Mouse (Mus musculus) kidney, embryonic 14.5 days (tissue): ENCODE results near the gene Osr1. TPM values are rescaled to one million over a fixed set of nuclear protein-coding genes. Genes with fewer than 3 reads are reported as not detected.

Source experiments
- ATAC-seq: fragments of 200-750 bp; cut with Nextera tagmentation; 2 replicates; pipeline ENCODE4 v1.8.0; 2017; ENCODE audit warnings: moderate number of reproducible peaks, mild to moderate bottlenecking, moderate TSS enrichment, moderate library complexity; ENCODE audit not compliant: low FRiP score, low TSS enrichment
- H3K27ac ChIP-seq: fragments of 300-500 bp; sonication (generic); 2 replicates; pipeline ENCODE4 v1.5.1; 2014; ENCODE audit warnings: low read depth, mild to moderate bottlenecking, low read length, moderate library complexity, mixed read lengths
- H3K27me3 ChIP-seq: fragments of 300-500 bp; sonication (generic); 2 replicates; pipeline ENCODE4 v1.6.1; 2014; ENCODE audit warnings: mild to moderate bottlenecking, low read length; ENCODE audit not compliant: control insufficient read depth, insufficient read depth
- H3K36me3 ChIP-seq: fragments of 300-500 bp; sonication (generic); 2 replicates; pipeline ENCODE4 v1.6.1; 2014; ENCODE audit warnings: low read length, mixed read lengths; ENCODE audit not compliant: control insufficient read depth, insufficient read depth
- H3K4me1 ChIP-seq: fragments of 300-500 bp; sonication (generic); 2 replicates; pipeline ENCODE4 v1.6.1; 2014; ENCODE audit warnings: low read length, mixed read lengths; ENCODE audit not compliant: control insufficient read depth, insufficient read depth
- H3K4me2 ChIP-seq: fragments of 300-500 bp; sonication (generic); replicated peaks from 2 replicates; pipeline ENCODE4 v1.6.1; 2014; ENCODE audit warnings: low read depth, mild to moderate bottlenecking, low read length
- H3K4me3 ChIP-seq: fragments of 300-500 bp; sonication (generic); 2 replicates; pipeline ENCODE4 v1.5.1; 2014; ENCODE audit warnings: mild to moderate bottlenecking, low read length
- H3K9ac ChIP-seq: fragments of 300-500 bp; sonication (generic); 2 replicates; pipeline ENCODE4 v1.6.1; 2014; ENCODE audit warnings: low read depth, mild to moderate bottlenecking, low read length, moderate library complexity
- H3K9me3 ChIP-seq: fragments of 300-500 bp; sonication (generic); 2 replicates; pipeline ENCODE4 v1.6.1; 2016; ENCODE audit warnings: low read length; ENCODE audit not compliant: control insufficient read depth
- WGBS: fragments of 180-500 bp; shearing (Covaris S2); extraction: QIAGEN DNeasy Blood & Tissue Kit; methylation state at CpG from one replicate; pipeline ENCODE4 v1.1.7; 2014; 5-methylcytosine and 5-hydroxymethylcytosine counted together
- polyA plus RNA-seq: library from polyadenylated mRNA; unstranded; fragments of >200 nt; fragmentation: Nextera tagmentation; extraction: Ambion mirVana; gene quantifications from 2 replicates; pipeline ENCODE4 v1.2.1, GENCODE M21; 2014

The Osr1 gene
- polyA plus RNA-seq, 1 experiment from 2014 or later, result 35.0 TPM

DNA sequence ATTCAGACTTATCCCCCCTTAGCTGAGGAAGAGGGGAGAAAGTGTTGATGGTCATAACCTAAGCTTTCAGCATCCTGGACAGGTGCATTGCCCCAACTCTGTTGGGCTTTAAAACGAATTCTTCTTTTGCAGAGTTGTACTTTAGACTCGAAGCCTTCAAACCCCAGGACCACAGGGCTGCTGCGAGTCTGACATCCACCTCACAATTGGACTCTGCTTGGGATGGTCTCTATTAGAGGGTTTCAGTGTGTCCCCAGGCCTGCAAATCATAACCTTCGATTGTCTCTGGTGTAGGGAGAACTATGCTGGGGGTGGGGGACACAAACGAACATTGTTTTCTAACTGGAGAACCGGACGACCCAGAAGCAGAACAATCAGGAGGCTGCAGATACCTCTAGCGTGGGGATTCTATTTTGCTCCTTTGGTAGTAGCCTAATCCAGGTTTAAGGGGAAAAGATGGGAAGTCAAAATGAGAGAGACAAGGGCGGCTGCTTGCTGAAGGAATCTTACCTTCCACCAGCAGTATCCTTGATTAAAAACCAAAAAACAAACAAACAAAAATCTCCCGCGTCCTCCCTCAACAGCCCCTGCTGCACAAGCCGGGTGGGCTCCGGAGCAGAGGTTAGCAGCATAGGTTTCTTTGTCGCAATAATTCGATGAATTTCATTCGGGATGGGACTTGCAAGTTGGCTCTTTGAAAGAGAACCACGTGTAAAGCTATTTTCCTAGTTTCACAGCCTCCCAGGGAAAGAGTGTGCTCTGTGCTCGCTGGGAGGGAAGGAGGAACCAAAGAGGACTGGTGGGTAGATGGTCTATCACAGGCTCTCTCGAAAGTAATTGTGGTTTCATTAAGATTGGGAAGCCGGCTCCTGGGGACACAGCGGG lies 5.5 kb downstream of the Osr1 start:
- Histone ChIP-seq H3K4me3 (peak overlapping the region; percentile 48), H3K4me2 (peak overlapping the region; percentile 62), H3K27me3 (peaks cover 56% of the 10 kb centered on the region), H3K36me3 (no peaks in the 10 kb centered on the region; the same call in 1 of the 2 replicates), H3K9ac (peak overlapping the region; percentile 65), H3K27ac (no peak overlapping the region; the same call in 1 of the 2 replicates), H3K9me3 (no peaks in the 10 kb centered on the region), H3K4me1 (peaks cover 10% of the 10 kb centered on the region)
- 4% methylated on average over 21 of the region's 21 CpGs for WGBS
- ATAC-seq, result no peak

GRCm38 (mm10) chr12:9576043-9576538 lies 6.2 kb downstream of the Osr1 start:
- Histone ChIP-seq H3K27me3 (peaks cover 58% of the 10 kb centered on the region), H3K27ac (0 out of 2 replicates have a peak overlapping the region, but pooled peaks have one; percentile 33), H3K4me2 (peak overlapping the region; percentile 62), H3K9me3 (no peaks in the 10 kb centered on the region), H3K4me3 (peak overlapping the region; percentile 48), H3K36me3 (no peaks in the 10 kb centered on the region; the same call in 1 of the 2 replicates), H3K4me1 (peaks cover 17% of the 10 kb centered on the region), H3K9ac (peak overlapping the region; percentile 65)
- WGBS, result 3% methylated on average over 18 of the region's 18 CpGs
- ATAC-seq, result no peak

DNA sequence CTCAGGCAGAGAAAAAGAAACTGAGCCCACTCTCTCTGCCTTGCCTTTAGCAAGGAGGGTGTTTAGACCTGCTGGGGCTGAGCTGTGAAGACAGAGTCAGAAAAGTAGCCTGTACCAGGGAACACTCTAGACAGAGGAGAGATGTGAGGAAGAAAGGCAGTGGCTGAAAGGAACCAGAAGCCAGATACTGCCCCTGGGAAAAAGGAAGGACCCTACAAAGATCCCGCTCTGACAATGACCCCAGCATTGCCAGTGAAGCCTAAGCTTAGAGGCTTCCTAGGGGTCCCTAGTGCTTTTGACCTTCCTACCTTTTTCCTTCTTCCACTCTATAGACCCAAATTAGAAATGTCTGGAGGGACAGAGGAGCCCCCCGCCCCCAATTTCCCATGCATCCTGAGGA lies 7.7 kb downstream of the Osr1 start:
- Histone ChIP-seq H3K4me3 (peak overlapping the region; percentile 48; the same call in 1 of the 2 replicates), H3K9ac (peak overlapping the region; percentile 65; the same call in 1 of the 2 replicates)
- 29% methylated on average over 2 of the region's 2 CpGs for WGBS

DNA sequence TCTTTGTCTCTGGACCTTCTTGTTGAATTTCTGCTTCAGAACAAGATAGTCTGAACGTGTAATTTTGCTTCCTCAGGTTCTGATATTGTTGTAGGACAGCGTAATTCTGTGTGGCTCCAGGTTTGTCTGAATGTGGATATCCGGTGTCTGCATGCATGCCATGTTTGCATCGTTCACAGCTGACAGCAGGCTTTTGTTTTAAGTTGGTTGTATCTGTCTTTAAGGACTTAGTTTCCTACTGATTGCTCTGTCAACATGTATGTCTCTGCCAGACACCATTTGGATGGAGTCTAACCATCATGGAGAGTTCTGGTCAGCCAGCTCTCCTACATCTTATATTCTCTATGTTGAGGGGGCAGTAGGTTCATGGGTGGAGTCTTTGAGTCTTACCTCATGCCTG lies 8.7 kb downstream of the Osr1 start:
- Histone ChIP-seq H3K27me3 (peaks cover 56% of the 10 kb centered on the region), H3K4me2 (peak overlapping the region; percentile 55; the same call in 1 of the 2 replicates), H3K27ac (no peak overlapping the region), H3K9ac (no peak overlapping the region), H3K9me3 (no peaks in the 10 kb centered on the region), H3K4me1 (peaks cover 14% of the 10 kb centered on the region), H3K36me3 (no peaks in the 10 kb centered on the region; the same call in 1 of the 2 replicates), H3K4me3 (no peak overlapping the region)
- ATAC-seq, result no peak
- 31% methylated on average over 4 of the region's 4 CpGs for WGBS

More for the DNA sequence above, 7.7 kb downstream of the Osr1 start:
- H3K4me1 ChIP-seq, result peaks cover 18% of the 10 kb centered on the region
- peaks cover 55% of the 10 kb centered on the region for H3K27me3 ChIP-seq
- H3K36me3 ChIP-seq, result no peaks in the 10 kb centered on the region; the same call in 1 of the 2 replicates
- H3K27ac ChIP-seq, result no peak overlapping the region
- H3K9me3 ChIP-seq, result no peaks in the 10 kb centered on the region
- no peak for ATAC-seq
- H3K4me2 ChIP-seq, result peak overlapping the region; percentile 62

DNA sequence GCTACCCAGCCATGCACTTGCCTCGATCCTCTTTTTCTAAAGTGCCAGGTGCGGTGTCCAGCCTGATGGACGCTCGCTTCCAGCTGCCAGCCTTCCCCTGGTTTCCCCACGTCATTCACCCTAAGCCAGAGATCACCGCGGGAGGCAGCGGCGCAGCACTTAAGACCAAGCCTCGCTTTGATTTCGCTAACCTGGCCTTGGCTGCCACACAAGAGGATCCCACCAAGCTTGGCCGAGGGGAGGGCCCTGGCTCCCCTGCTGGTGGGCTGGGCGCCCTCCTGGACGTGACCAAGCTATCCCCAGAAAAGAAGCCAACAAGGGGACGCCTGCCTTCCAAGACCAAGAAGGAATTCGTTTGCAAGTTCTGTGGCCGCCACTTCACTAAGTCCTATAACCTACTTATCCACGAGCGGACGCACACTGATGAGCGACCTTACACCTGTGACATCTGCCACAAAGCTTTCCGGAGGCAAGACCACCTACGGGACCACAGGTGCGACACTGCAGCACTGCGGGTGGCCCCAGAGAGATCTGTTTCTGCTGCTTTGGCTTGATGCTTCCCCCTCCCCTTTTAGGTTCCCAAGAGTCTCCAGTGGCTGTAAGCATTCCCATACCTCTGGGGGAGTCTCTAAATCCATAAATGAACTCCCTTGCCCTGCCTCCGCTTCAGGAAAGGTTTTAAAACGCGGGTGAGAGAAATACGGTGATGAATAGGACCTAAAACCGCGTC lies 9.6 kb downstream of the Osr1 start:
- Histone ChIP-seq H3K4me3 (peak overlapping the region; percentile 29; the same call in 1 of the 2 replicates), H3K27me3 (peaks cover 56% of the 10 kb centered on the region), H3K27ac (no peak overlapping the region), H3K4me1 (peaks cover 11% of the 10 kb centered on the region; the same call in 1 of the 2 replicates), H3K36me3 (no peaks in the 10 kb centered on the region; the same call in 1 of the 2 replicates), H3K9me3 (no peaks in the 10 kb centered on the region), H3K9ac (no peak overlapping the region), H3K4me2 (peak overlapping the region; percentile 55)
- no peak for ATAC-seq
- 5% methylated on average over 31 of the region's 31 CpGs for WGBS

DNA sequence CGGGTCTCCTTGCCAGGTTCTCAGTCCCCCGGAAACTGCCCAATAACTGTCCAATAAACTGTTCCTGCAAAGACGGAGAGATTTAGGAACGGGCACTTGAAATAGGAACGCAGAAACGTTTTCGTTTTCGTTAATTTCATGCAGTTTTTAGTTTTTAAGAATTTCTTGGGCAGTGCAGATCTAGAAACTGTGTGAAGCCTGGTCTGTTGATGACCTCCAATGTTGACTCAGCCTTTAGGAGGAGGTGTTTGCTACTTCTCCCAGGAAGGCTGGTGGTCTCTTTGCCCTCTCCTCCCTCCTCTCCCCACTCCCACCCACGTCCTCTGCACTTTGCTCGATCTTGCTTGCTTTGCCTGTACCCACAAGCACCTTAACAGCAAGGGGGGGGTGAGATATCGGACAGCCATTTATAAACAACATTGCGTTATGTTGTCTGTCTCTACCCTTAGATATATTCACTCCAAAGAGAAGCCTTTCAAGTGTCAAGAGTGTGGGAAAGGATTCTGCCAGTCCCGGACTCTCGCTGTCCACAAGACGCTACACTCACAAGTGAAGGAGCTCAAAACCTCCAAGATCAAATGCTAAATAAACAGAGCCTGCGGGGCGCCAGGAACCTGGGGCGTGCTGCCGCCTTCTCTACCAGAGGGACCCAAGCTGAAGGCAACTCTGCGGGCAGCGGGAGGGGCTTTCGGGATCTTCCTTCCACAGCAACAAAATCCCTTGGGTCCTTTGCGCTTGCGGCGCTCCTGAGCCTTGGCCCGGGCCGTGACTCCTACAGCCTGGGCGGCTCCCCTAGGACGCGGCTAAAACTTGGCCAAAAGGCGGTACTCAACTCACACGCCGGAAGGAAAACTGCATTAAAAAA lies 10.4 kb downstream of the Osr1 start:
- no peak overlapping the region for H3K9ac ChIP-seq
- no peaks in the 10 kb centered on the region for H3K9me3 ChIP-seq

DNA sequence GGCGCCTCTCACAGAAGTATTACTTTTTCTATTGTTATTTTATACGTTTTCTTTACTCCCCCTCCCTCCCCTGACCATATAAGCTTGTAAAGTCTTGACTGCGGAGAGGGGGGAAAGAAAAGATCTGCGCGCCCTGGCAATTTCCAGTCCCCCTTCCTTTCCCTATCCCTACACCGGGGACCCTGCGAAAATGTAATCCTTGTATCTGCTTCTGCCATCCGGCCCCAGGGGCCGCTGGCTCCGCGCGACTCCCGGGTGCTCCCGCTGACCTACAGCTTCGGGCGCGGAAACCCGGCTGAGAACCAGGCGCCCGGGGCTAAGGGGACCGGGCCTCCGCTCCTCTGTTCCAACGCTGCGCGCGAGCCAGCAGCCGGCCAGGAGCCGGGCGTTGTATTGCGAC lies 11.1 kb downstream of the Osr1 start:
- H3K9ac ChIP-seq, result no peak overlapping the region

More for the DNA sequence above, 10.4 kb downstream of the Osr1 start:
- H3K4me2 ChIP-seq, result peak overlapping the region; percentile 55
- H3K27me3 ChIP-seq, result peaks cover 56% of the 10 kb centered on the region
- WGBS, result 3% methylated on average over 33 of the region's 33 CpGs
- no peak for ATAC-seq
- no peaks in the 10 kb centered on the region; the same call in 1 of the 2 replicates for H3K36me3 ChIP-seq
- H3K4me3 ChIP-seq, result peak overlapping the region; percentile 29
- peaks cover 11% of the 10 kb centered on the region; the same call in 1 of the 2 replicates for H3K4me1 ChIP-seq
- no peak overlapping the region for H3K27ac ChIP-seq

GRCm38 (mm10) chr12:9581506-9581905 lies 11.6 kb downstream of the Osr1 start:
- peak overlapping the region; percentile 55 for H3K4me2 ChIP-seq
- H3K27me3 ChIP-seq, result peaks cover 53% of the 10 kb centered on the region
- WGBS, result 18% methylated on average over 12 of the region's 12 CpGs
- H3K4me3 ChIP-seq, result peak overlapping the region; percentile 29
- no peak for ATAC-seq
- H3K9me3 ChIP-seq, result no peaks in the 10 kb centered on the region
- no peak overlapping the region for H3K27ac ChIP-seq
- no peak overlapping the region for H3K9ac ChIP-seq
- H3K36me3 ChIP-seq, result no peaks in the 10 kb centered on the region; the same call in 1 of the 2 replicates
- peaks cover 11% of the 10 kb centered on the region; the same call in 1 of the 2 replicates for H3K4me1 ChIP-seq

More for the DNA sequence above, 11.1 kb downstream of the Osr1 start:
- Histone ChIP-seq H3K36me3 (no peaks in the 10 kb centered on the region; the same call in 1 of the 2 replicates), H3K9me3 (no peaks in the 10 kb centered on the region), H3K27ac (no peak overlapping the region), H3K27me3 (peaks cover 56% of the 10 kb centered on the region), H3K4me2 (peak overlapping the region; percentile 55), H3K4me1 (peaks cover 11% of the 10 kb centered on the region; the same call in 1 of the 2 replicates), H3K4me3 (peak overlapping the region; percentile 29)
- 7% methylated on average over 30 of the region's 30 CpGs for WGBS
- ATAC-seq, result no peak
